Mouse (Mus musculus) ES-E14 (cell line): Measurements from ENCODE around the gene Kiss1r.

ENCODE experiments used
- CHD2 ChIP-seq: IDR thresholded peaks from 2 replicates; pipeline ENCODE4 v1.6.1; 2014; ENCODE audit warnings: mild to moderate bottlenecking, low read depth, low read length, inconsistent platforms
- HCFC1 ChIP-seq: IDR thresholded peaks from 2 replicates; pipeline ENCODE4 v1.6.1; 2012; ENCODE audit warnings: low read length, inconsistent platforms, borderline replicate concordance; ENCODE audit not compliant: insufficient read depth
- MAFK ChIP-seq: IDR thresholded peaks from 2 replicates; pipeline ENCODE4 v1.6.1; 2014; ENCODE audit warnings: mild to moderate bottlenecking, low read depth, low read length, inconsistent platforms; ENCODE audit not compliant: insufficient read depth
- ZC3H11A ChIP-seq: IDR thresholded peaks from 2 replicates; pipeline ENCODE4 v1.6.1; 2012; ENCODE audit warnings: low read depth, mild to moderate bottlenecking, inconsistent platforms, low read length, borderline replicate concordance
- ZNF384 ChIP-seq: IDR thresholded peaks from 2 replicates; pipeline ENCODE4 v1.6.1; 2012; ENCODE audit warnings: low read depth, low read length, inconsistent platforms

DNA sequence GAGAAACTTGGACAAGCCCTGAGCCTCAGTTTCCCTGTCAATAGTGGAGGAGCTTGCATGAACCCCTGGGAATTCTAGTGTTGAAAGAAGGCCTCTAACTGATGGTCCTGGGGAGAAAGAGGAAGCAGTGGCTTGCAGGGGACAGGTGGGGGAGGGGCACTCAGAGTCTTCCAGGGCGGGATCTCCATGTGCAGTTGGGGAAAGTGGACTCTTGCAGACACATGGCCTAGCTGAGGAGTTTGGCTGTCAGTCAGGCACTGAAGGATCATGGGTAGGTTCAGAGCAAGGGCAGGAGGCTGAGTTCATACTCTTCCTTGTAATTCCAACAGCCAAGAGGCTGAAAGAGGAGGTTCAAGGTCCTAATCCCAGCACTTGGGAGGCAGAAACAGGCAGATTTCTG is 39.6 kb upstream of the Kiss1r start:
- TF ChIP-seq ZNF384 (no peak), HCFC1 (no peak), MAFK (no peak), CHD2 (no peak), ZC3H11A (no peak)
